Mouse (Mus musculus) neural tube, embryonic 13.5 days (tissue): Measurements from ENCODE around the gene Mul1. TPM values are rescaled to one million over a fixed set of nuclear protein-coding genes. Genes with fewer than 3 reads are reported as not detected.

Experiments used
- ATAC-seq: fragments of 200-750 bp; cut with Nextera tagmentation; 2 replicates; pipeline ENCODE4 v1.8.0; 2017; ENCODE audit warnings: low read depth, mild to moderate bottlenecking, moderate TSS enrichment, moderate library complexity
- H3K27ac ChIP-seq: fragments of 300-500 bp; sonication (generic); replicated peaks from 2 replicates; pipeline ENCODE4 v1.5.1; 2015; ENCODE audit warnings: moderate library complexity, mild to moderate bottlenecking, inconsistent platforms
- H3K27me3 ChIP-seq: fragments of 300-500 bp; sonication (generic); 2 replicates; pipeline ENCODE4 v1.6.1; 2015; ENCODE audit warnings: mild to moderate bottlenecking, inconsistent platforms
- H3K36me3 ChIP-seq: fragments of 300-500 bp; sonication (generic); 2 replicates; pipeline ENCODE4 v1.6.1; 2015; ENCODE audit warnings: mild to moderate bottlenecking, inconsistent platforms
- H3K4me1 ChIP-seq: fragments of 300-500 bp; sonication (generic); replicated peaks from 2 replicates; pipeline ENCODE4 v1.6.1; 2015; ENCODE audit warnings: inconsistent platforms
- H3K4me2 ChIP-seq: fragments of 300-500 bp; sonication (generic); 2 replicates; pipeline ENCODE4 v1.6.1; 2015; ENCODE audit warnings: inconsistent platforms, mild to moderate bottlenecking, moderate library complexity
- H3K4me3 ChIP-seq: fragments of 300-500 bp; sonication (generic); 2 replicates; pipeline ENCODE4 v1.5.1; 2015; ENCODE audit warnings: mild to moderate bottlenecking, inconsistent platforms
- H3K9ac ChIP-seq: fragments of 300-500 bp; sonication (generic); 2 replicates; pipeline ENCODE4 v1.6.1; 2015; ENCODE audit warnings: moderate library complexity, mild to moderate bottlenecking, inconsistent platforms
- H3K9me3 ChIP-seq: fragments of 300-500 bp; sonication (generic); 2 replicates; pipeline ENCODE4 v1.6.1; 2016; ENCODE audit warnings: inconsistent platforms
- WGBS: fragments of 180-500 bp; shearing (Covaris S2); methylation state at CpG from one replicate; pipeline ENCODE4 v1.1.7; 2015; 5-methylcytosine and 5-hydroxymethylcytosine counted together
- polyA plus RNA-seq: library from polyadenylated mRNA; unstranded; fragments of >200 nt; fragmentation: Nextera tagmentation; extraction: Ambion mirVana; gene quantifications from 2 replicates; pipeline ENCODE4 v1.2.1, GENCODE M21; 2015

The Mul1 gene
- 19.8 and 21.6 TPM in 2 replicates for polyA plus RNA-seq

- Histone ChIP-seq H3K36me3 (peaks cover 35% of the 10 kb centered on the region), H3K4me1 (peaks cover 20% of the 10 kb centered on the region), H3K27ac (peak within 1 kb of the TSS; percentile 89)
Measured at GRCm38 (mm10) chr4:138434347-138435316, at the start of gene Mul1. TSS of gene Mul1 (plus strand) at chr4:138434671.

GRCm38 (mm10) chr4:138393703-138394102, 40.8 kb upstream of the Mul1 start:
- peaks cover 21% of the 10 kb centered on the region for H3K4me1 ChIP-seq
- H3K4me3 ChIP-seq: no peak overlapping the region
- H3K9me3 ChIP-seq: no peaks in the 10 kb centered on the region
- H3K9ac ChIP-seq: no peak overlapping the region
- H3K27me3 ChIP-seq: peaks cover 87% of the 10 kb centered on the region
- WGBS: 71% methylated on average over 7 of the region's 7 CpGs
- H3K27ac ChIP-seq: no peak overlapping the region
- no peak for ATAC-seq
- no peaks in the 10 kb centered on the region for H3K36me3 ChIP-seq
- H3K4me2 ChIP-seq: no peak overlapping the region

More at GRCm38 (mm10) chr4:138434347-138435316, at the start of gene Mul1:
- WGBS: 2% methylated on average over 64 of the region's 64 CpGs
- Histone ChIP-seq H3K9me3 (no peaks in the 10 kb centered on the region), H3K27me3 (peaks cover 12% of the 10 kb centered on the region; the same call in 1 of the 2 replicates), H3K4me3 (peak within 1 kb of the TSS; percentile 90), H3K4me2 (peak within 1 kb of the TSS; percentile 92), H3K9ac (peak within 1 kb of the TSS; percentile 89)
- ATAC-seq: peak; percentile 93

GRCm38 (mm10) chr4:138395087-138395970, 39.1 kb upstream of the Mul1 start:
- WGBS: under 1% methylated on average over 103 of the region's 103 CpGs
- Histone ChIP-seq H3K4me2 (peak overlapping the region; percentile 66), H3K27me3 (peaks cover 98% of the 10 kb centered on the region), H3K9me3 (no peaks in the 10 kb centered on the region), H3K4me1 (peaks cover 21% of the 10 kb centered on the region), H3K4me3 (peak overlapping the region; percentile 43), H3K27ac (no peak overlapping the region), H3K36me3 (no peaks in the 10 kb centered on the region), H3K9ac (peak overlapping the region; percentile 68)
- ATAC-seq: peak; percentile 60; the same call in 1 of the 2 replicates

GRCm38 (mm10) chr4:138395971-138396645, 38.4 kb upstream of the Mul1 start, which contains the start of gene Fam43b:
TSS of gene Fam43b (minus strand) at chr4:138396528.
- H3K27ac ChIP-seq: no peak within 1 kb of the TSS
- peaks cover 95% of the 10 kb centered on the region for H3K27me3 ChIP-seq
- peak within 1 kb of the TSS; percentile 43 for H3K4me3 ChIP-seq
- no peaks in the 10 kb centered on the region for H3K36me3 ChIP-seq
- H3K4me1 ChIP-seq: peaks cover 21% of the 10 kb centered on the region
- peak; percentile 46; the same call in 1 of the 2 replicates for ATAC-seq
- peak within 1 kb of the TSS; percentile 66 for H3K4me2 ChIP-seq
- H3K9ac ChIP-seq: peak within 1 kb of the TSS; percentile 68
- WGBS: under 1% methylated on average over 46 of the region's 46 CpGs
- H3K9me3 ChIP-seq: no peaks in the 10 kb centered on the region

- Histone ChIP-seq H3K9ac (peak overlapping the region; percentile 68; the same call in 1 of the 2 replicates), H3K4me1 (peaks cover 21% of the 10 kb centered on the region), H3K4me2 (peak overlapping the region; percentile 66), H3K27me3 (peaks cover 89% of the 10 kb centered on the region), H3K4me3 (peak overlapping the region; percentile 43), H3K9me3 (no peaks in the 10 kb centered on the region), H3K27ac (no peak overlapping the region), H3K36me3 (no peaks in the 10 kb centered on the region)
- WGBS: 5% methylated on average over 8 of the region's 8 CpGs
- no peak for ATAC-seq
Measured at GRCm38 (mm10) chr4:138396711-138397110, 37.8 kb upstream of the Mul1 start.

- Histone ChIP-seq H3K4me1 (no peaks in the 10 kb centered on the region), H3K4me2 (no peak overlapping the region), H3K27ac (no peak overlapping the region), H3K9ac (no peak overlapping the region), H3K27me3 (peaks cover 17% of the 10 kb centered on the region), H3K9me3 (no peaks in the 10 kb centered on the region), H3K4me3 (no peak overlapping the region), H3K36me3 (no peaks in the 10 kb centered on the region)
- 2% methylated on average over 2 of the region's 2 CpGs for WGBS
- no peak for ATAC-seq
Measured at GRCm38 (mm10) chr4:138404806-138405205, 29.7 kb upstream of the Mul1 start.

GRCm38 (mm10) chr4:138407479-138408194, 26.8 kb upstream of the Mul1 start:
- H3K27me3 ChIP-seq: peaks cover 32% of the 10 kb centered on the region
- H3K4me2 ChIP-seq: no peak overlapping the region
- H3K4me1 ChIP-seq: no peaks in the 10 kb centered on the region
- 85% methylated on average over 12 of the region's 13 CpGs for WGBS
- H3K36me3 ChIP-seq: no peaks in the 10 kb centered on the region
- no peak overlapping the region for H3K4me3 ChIP-seq
- no peaks in the 10 kb centered on the region for H3K9me3 ChIP-seq
- no peak for ATAC-seq
- H3K9ac ChIP-seq: no peak overlapping the region
- no peak overlapping the region for H3K27ac ChIP-seq

- no peak for ATAC-seq
- 10% methylated on average over 5 of the region's 5 CpGs for WGBS
- Histone ChIP-seq H3K9me3 (no peaks in the 10 kb centered on the region), H3K9ac (no peak overlapping the region), H3K4me3 (no peak overlapping the region), H3K4me1 (peaks cover 8% of the 10 kb centered on the region; the same call in 1 of the 2 replicates), H3K36me3 (no peaks in the 10 kb centered on the region), H3K27me3 (peaks cover 46% of the 10 kb centered on the region), H3K4me2 (no peak overlapping the region), H3K27ac (no peak overlapping the region)
Measured at GRCm38 (mm10) chr4:138411011-138411410, 23.5 kb upstream of the Mul1 start.

- Histone ChIP-seq H3K4me2 (no peak overlapping the region), H3K36me3 (no peaks in the 10 kb centered on the region), H3K27me3 (peaks cover 46% of the 10 kb centered on the region), H3K9ac (no peak overlapping the region), H3K9me3 (no peaks in the 10 kb centered on the region), H3K4me3 (no peak overlapping the region), H3K27ac (no peak overlapping the region), H3K4me1 (peaks cover 8% of the 10 kb centered on the region; the same call in 1 of the 2 replicates)
- WGBS: 57% methylated on average over 7 of the region's 7 CpGs
- ATAC-seq: no peak
Measured at GRCm38 (mm10) chr4:138411504-138412121, 22.9 kb upstream of the Mul1 start.

GRCm38 (mm10) chr4:138414725-138415124, 19.7 kb upstream of the Mul1 start:
- H3K27ac ChIP-seq: no peak overlapping the region
- H3K9me3 ChIP-seq: no peaks in the 10 kb centered on the region
- peak overlapping the region; percentile 22; the same call in 1 of the 2 replicates for H3K9ac ChIP-seq

More at GRCm38 (mm10) chr4:138414725-138415124, 19.7 kb upstream of the Mul1 start:
- H3K4me2 ChIP-seq: no peak overlapping the region
- no peak for ATAC-seq
- peaks cover 8% of the 10 kb centered on the region; the same call in 1 of the 2 replicates for H3K4me1 ChIP-seq
- H3K27me3 ChIP-seq: peaks cover 49% of the 10 kb centered on the region
- WGBS: 24% methylated on average over 5 of the region's 6 CpGs
- no peaks in the 10 kb centered on the region for H3K36me3 ChIP-seq
- no peak overlapping the region for H3K4me3 ChIP-seq
